Mouse (Mus musculus): ENCODE measurements around the gene Iffo1. TPM values are rescaled to one million over a fixed set of nuclear protein-coding genes. Genes with fewer than 3 reads are reported as not detected.
A peak's percentile ranks its signal among the peaks of the same experiment; 100 is the strongest.
"Not testable (repeated sequence)": the region's sequence is repeated elsewhere in the genome, so short reads cannot be mapped to it uniquely, and the experiment has no call there.

Gene Iffo1
- total and polyA plus RNA-seq, 3 experiments: 3.3 to 7.0 (median 6.7) TPM

DNA sequence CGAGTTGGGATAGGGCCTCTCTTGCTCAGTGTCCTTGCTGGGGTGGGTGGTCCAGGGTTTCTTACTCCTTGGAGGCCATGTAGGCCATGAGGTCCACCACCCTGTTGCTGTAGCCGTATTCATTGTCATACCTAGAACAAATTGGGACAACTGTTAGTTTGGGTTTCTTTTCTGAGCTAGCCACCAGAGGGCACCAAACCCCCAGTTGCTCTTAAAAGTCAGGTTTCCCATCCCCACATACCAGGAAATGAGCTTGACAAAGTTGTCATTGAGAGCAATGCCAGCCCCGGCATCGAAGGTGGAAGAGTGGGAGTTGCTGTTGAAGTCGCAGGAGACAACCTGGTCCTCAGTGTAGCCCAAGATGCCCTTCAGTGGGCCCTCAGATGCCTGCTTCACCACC, 16.9 kb downstream of the Iffo1 start:
- in situ Hi-C loops (cut with MboI; ENCODE audit: low pct_ligation_motif_present, low pct_unique_long_range_greater_than_20kb, low sequenced_read_pairs); H3K4me3 ChIP-seq (replicated peaks in 1 of 3; ENCODE audit: low read depth in 2 of 3, low read length in 2 of 3, poor library complexity in 1 of 3); H3K9ac ChIP-seq (ENCODE audit: insufficient read depth, low read depth); H3K27me3 ChIP-seq (replicated peaks); dilution Hi-C loops (cut with MboI; ENCODE audit: extremely low pct_ligation_motif_present, extremely low pct_unique_long_range_greater_than_20kb, low sequenced_read_pairs); H3K27ac ChIP-seq (ENCODE audit: insufficient read depth, low read depth); H3K9me3 ChIP-seq (replicated peaks; ENCODE audit: low read length); H3K4me2 ChIP-seq (ENCODE audit: insufficient read depth, low read depth, poor library complexity, severe bottlenecking): not testable (repeated sequence)
- TF ChIP-seq RAD21 (IDR thresholded peaks at IDR 0.05; ENCODE audit: low read depth, low read length): peak; percentile 21
- peak; percentile 27; the same call in 1 of the 2 replicates for TF ChIP-seq SMC3 (IDR thresholded peaks at IDR 0.05; ENCODE audit: low read depth, low read length)
- peak; percentile 12; the same call in 1 of the 2 replicates for TF ChIP-seq SIN3A (IDR thresholded peaks at IDR 0.05; ENCODE audit: low read length)
- peak; percentile 7 to 54; a peak in 2 of 4 replicates for TF ChIP-seq CTCF (conservative IDR thresholded peaks at IDR 0.05 in 1 of 2, IDR thresholded peaks at IDR 0.05 in 1 of 2; ENCODE audit: low read depth in 2 of 2, low read length in 2 of 2)
- Histone ChIP-seq H3K36me3 (replicated peaks in 1 of 2; ENCODE audit: control insufficient read depth in 1 of 2, insufficient read depth in 1 of 2, low read length in 1 of 2) (peaks cover 55 to 68% of the 10 kb centered on the region in 2 experiments), H3K4me1 (ENCODE audit: control insufficient read depth in 1 of 2, insufficient read depth in 2 of 2) (peaks cover 5 to 24% of the 10 kb centered on the region in 2 experiments), H3K79me2 (replicated peaks; ENCODE audit: control insufficient read depth, extremely low read depth, insufficient read depth, poor library complexity, severe bottlenecking) (peaks cover 21% of the 10 kb centered on the region)
- peak; percentile 79 for DNase-seq (ENCODE audit: extremely low read depth)

DNA sequence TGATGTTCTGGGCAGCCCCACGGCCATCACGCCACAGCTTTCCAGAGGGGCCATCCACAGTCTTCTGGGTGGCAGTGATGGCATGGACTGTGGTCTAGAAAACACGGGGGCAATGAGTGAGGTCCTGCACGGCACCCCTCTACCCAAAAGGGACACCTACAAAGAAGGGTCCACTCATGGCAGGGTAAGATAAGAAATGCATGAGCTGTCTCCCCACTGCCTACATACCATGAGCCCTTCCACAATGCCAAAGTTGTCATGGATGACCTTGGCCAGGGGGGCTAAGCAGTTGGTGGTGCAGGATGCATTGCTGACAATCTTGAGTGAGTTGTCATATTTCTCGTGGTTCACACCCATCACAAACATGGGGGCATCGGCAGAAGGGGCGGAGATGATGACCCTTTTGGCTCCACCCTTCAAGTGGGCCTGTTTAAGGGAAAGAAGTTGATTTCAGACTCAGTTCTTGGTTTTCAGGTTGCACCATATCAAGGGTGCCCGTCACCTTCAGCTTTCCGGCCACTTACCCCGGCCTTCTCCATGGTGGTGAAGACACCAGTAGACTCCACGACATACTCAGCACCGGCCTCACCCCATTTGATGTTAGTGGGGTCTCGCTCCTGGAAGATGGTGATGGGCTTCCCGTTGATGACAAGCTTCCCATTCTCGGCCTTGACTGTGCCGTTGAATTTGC, 17.7 kb downstream of the Iffo1 start:
- H3K9ac ChIP-seq (ENCODE audit: insufficient read depth, low read depth); in situ Hi-C loops (cut with MboI; ENCODE audit: low pct_ligation_motif_present, low pct_unique_long_range_greater_than_20kb, low sequenced_read_pairs); dilution Hi-C loops (cut with MboI; ENCODE audit: extremely low pct_ligation_motif_present, extremely low pct_unique_long_range_greater_than_20kb, low sequenced_read_pairs); DNase-seq (ENCODE audit: extremely low read depth); H3K27me3 ChIP-seq (replicated peaks); H3K9me3 ChIP-seq (replicated peaks; ENCODE audit: low read length); H3K27ac ChIP-seq (ENCODE audit: insufficient read depth, low read depth): not testable (repeated sequence)
- Histone ChIP-seq H3K79me2 (replicated peaks; ENCODE audit: control insufficient read depth, extremely low read depth, insufficient read depth, poor library complexity, severe bottlenecking) (peaks cover 21% of the 10 kb centered on the region), H3K4me1 (ENCODE audit: control insufficient read depth in 1 of 2, insufficient read depth in 2 of 2) (peaks cover 11 to 32% of the 10 kb centered on the region in 2 experiments), H3K4me3 (replicated peaks in 1 of 3; ENCODE audit: low read depth in 2 of 3, low read length in 2 of 3, poor library complexity in 1 of 3) (peak overlapping the region; percentile 29 to 42 (median 31)), H3K4me2 (ENCODE audit: insufficient read depth, low read depth, poor library complexity, severe bottlenecking) (0 out of 2 replicates have a peak overlapping the region, but pooled peaks have one; percentile 40), H3K36me3 (replicated peaks in 1 of 2; ENCODE audit: control insufficient read depth in 1 of 2, insufficient read depth in 1 of 2, low read length in 1 of 2) (peaks cover 57 to 68% of the 10 kb centered on the region in 2 experiments)
- TF ChIP-seq POLR2A (IDR thresholded peaks at IDR 0.05; ENCODE audit: low read depth, low read length): 0 out of 2 replicates have a peak, but pooled peaks have one; percentile 21
- peak; percentile 76; the same call in 1 of the 2 replicates for TF ChIP-seq POLR2AphosphoS2 (IDR thresholded peaks at IDR 0.05; ENCODE audit: low read depth, low read length)
- TF ChIP-seq ZMIZ1 (IDR thresholded peaks at IDR 0.05; ENCODE audit: low read depth, low read length): 0 out of 2 replicates have a peak, but pooled peaks have one; percentile 35

DNA sequence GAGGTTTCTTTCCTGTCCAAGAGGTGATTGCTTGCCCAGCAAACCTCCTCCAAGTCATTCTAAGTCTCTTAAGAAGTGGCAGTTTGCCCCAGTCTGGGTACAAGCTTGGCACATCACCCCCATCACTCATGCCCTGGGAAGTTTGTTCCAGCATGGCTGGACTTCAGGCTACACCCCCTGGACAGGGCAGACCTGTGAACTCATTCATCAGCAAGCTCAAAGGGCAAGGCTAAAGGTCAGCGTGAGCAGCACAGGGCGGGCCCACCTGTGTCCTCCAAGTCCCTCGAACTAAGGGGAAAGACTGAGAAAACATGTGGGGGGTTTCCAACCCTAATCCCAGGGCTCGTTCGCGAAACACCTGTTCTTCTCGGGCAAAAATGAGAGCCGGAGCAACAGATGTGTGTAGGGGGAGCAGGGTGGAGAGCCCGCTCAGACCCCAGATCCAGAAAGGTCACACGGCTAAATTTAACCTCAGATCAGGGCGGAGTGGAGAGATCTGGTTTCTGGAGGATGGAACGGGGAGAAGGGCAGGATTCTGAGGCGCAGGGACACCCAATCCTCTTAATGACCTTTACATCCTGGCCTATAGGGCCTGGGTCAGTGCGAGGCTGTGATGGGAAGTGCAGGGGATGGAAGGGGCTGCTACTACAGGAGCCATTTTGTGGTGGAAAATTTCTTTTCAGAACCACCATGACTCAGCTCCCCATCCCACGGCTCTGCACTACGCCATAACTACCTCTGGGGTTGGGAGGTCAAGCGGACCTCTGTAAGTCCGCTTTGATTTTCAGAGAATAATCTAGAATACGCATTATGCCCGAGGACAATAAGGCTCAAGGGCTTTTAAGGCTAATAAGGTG, 19.0 kb downstream of the Iffo1 start:
- H3K4me1 ChIP-seq (ENCODE audit: control insufficient read depth in 1 of 2, insufficient read depth in 2 of 2): peaks cover 11 to 35% of the 10 kb centered on the region in 2 experiments
- in situ Hi-C loops (cut with MboI; ENCODE audit: low pct_ligation_motif_present, low pct_unique_long_range_greater_than_20kb, low sequenced_read_pairs): no loop called here
- H3K27ac ChIP-seq (ENCODE audit: insufficient read depth, low read depth): peak overlapping the region; percentile 83
- dilution Hi-C loops (cut with MboI; ENCODE audit: extremely low pct_ligation_motif_present, extremely low pct_unique_long_range_greater_than_20kb, low sequenced_read_pairs): no loop called here
- H3K36me3 ChIP-seq (replicated peaks in 1 of 2; ENCODE audit: control insufficient read depth in 1 of 2, insufficient read depth in 1 of 2, low read length in 1 of 2): peaks cover 58 to 71% of the 10 kb centered on the region in 2 experiments
- peak overlapping the region; percentile 75 to 100 (median 87) for H3K4me3 ChIP-seq (replicated peaks in 1 of 3; ENCODE audit: low read depth in 2 of 3, low read length in 2 of 3, poor library complexity in 1 of 3)
- peaks cover 21% of the 10 kb centered on the region for H3K79me2 ChIP-seq (replicated peaks; ENCODE audit: control insufficient read depth, extremely low read depth, insufficient read depth, poor library complexity, severe bottlenecking)
- no peaks in the 10 kb centered on the region for H3K27me3 ChIP-seq (replicated peaks)
- H3K9ac ChIP-seq (ENCODE audit: insufficient read depth, low read depth): peak overlapping the region; percentile 90
- no peaks in the 10 kb centered on the region for H3K9me3 ChIP-seq (replicated peaks; ENCODE audit: low read length)
- DNase-seq (ENCODE audit: extremely low read depth): peak; percentile 53
- H3K4me2 ChIP-seq (ENCODE audit: insufficient read depth, low read depth, poor library complexity, severe bottlenecking): peak overlapping the region; percentile 68
- TF ChIP-seq RCOR1 (conservative IDR thresholded peaks at IDR 0.05; ENCODE audit: low read depth, low read length): no peak
- no peak for TF ChIP-seq GABPA (IDR thresholded peaks at IDR 0.05; ENCODE audit: insufficient replicate concordance, low read depth, low read length)
- TF ChIP-seq USF2 (conservative IDR thresholded peaks at IDR 0.05; ENCODE audit: low read depth, low read length): no peak
- TF ChIP-seq MXI1 (IDR thresholded peaks at IDR 0.05; ENCODE audit: low read depth, low read length): no peak; the same call in 1 of the 2 replicates
- 0 out of 2 replicates have a peak, but pooled peaks have one; percentile 7 for TF ChIP-seq JUND (conservative IDR thresholded peaks at IDR 0.05; ENCODE audit: low read depth, low read length)
- no peak for TF ChIP-seq MYC (IDR thresholded peaks at IDR 0.05; ENCODE audit: low read depth, low read length)
- no peak for TF ChIP-seq ZNF384 (IDR thresholded peaks at IDR 0.05; ENCODE audit: low read depth, low read length)
- peak; percentile 69; the same call in 1 of the 2 replicates for TF ChIP-seq MAFK (IDR thresholded peaks at IDR 0.05; ENCODE audit: insufficient replicate concordance, low read length)
- no peak for TF ChIP-seq CTCF (conservative IDR thresholded peaks at IDR 0.05 in 1 of 2, IDR thresholded peaks at IDR 0.05 in 1 of 2; ENCODE audit: low read depth in 2 of 2, low read length in 2 of 2)
- TF ChIP-seq MAZ (IDR thresholded peaks at IDR 0.05; ENCODE audit: low read depth, low read length): no peak
- no peak for TF ChIP-seq JUN (IDR thresholded peaks at IDR 0.05; ENCODE audit: insufficient read depth, low read depth, low read length)
- peak; percentile 25; the same call in 1 of the 2 replicates for TF ChIP-seq POLR2AphosphoS2 (IDR thresholded peaks at IDR 0.05; ENCODE audit: low read depth, low read length)
- 0 out of 2 replicates have a peak, but pooled peaks have one; percentile 6 for TF ChIP-seq NRF1 (IDR thresholded peaks at IDR 0.05; ENCODE audit: low read depth, low read length)
- peak; percentile 89 for TF ChIP-seq CHD1 (IDR thresholded peaks at IDR 0.05; ENCODE audit: low read depth, low read length)
- TF ChIP-seq PAX5 (IDR thresholded peaks at IDR 0.05; ENCODE audit: low read length): no peak
- TF ChIP-seq ZKSCAN1 (IDR thresholded peaks at IDR 0.05; ENCODE audit: borderline replicate concordance, low read depth, low read length): no peak
- TF ChIP-seq RAD21 (IDR thresholded peaks at IDR 0.05; ENCODE audit: low read depth, low read length): no peak
